Mouse (Mus musculus): ENCODE results near the gene Stox2.

Stox2 gene

GRCm38 (mm10) chr8:47242207-47243004 is 203.8 kb downstream of the Stox2 start:
- peak; percentile 86 for DNase-seq (ENCODE audit: low spot score)

- DNase-seq (ENCODE audit: low spot score), result no peak
These were observed 204.6 kb downstream of the Stox2 start for GRCm38 (mm10) chr8:47241421-47242078.

GRCm38 (mm10) chr8:47240871-47241270 is 205.3 kb downstream of the Stox2 start:
- no peak for DNase-seq (ENCODE audit: low spot score)

DNA sequence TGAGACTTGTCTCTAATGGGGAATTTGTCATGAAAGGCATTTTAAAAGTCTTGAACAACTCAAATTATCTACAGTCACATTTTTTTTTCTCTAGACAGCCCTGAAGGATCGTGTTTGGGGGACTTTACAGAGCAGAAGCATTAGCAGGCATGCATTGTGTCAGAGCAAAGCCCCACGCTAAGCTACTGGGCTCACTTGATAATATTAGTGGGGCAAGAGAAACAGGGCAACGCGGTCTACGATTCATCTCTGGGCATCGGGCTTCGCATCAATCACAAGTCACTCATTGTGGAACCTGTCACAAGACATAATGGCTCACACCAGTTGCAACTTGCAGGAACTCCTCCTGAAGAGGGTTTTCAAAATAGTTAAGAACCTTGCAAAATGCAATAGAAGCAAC is 205.9 kb downstream of the Stox2 start:
- no peak for DNase-seq (ENCODE audit: low spot score)

DNA sequence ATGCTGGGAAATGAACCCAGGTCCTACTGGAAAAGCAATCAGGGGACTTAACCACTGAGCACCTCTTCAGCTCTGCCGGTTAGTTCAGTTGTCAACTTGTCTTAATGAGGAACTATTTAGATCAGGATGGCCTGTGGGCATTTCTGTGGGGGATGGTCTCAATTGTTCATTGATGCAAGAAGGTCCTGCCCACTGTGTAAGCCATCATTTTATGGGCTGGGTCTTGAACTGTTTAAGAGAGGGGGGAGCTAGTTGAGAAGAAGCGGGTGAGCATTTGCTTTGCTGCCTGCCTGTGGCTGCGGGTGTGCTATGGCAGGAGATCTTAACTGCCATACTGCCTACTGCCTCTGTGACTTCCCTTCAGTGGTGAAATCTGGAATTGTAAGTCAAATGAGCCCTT is 214.1 kb downstream of the Stox2 start:
- DNase-seq (ENCODE audit: low spot score), result no peak

GRCm38 (mm10) chr8:47230057-47230456 is 216.1 kb downstream of the Stox2 start:
- DNase-seq (ENCODE audit: low spot score), result no peak

DNA sequence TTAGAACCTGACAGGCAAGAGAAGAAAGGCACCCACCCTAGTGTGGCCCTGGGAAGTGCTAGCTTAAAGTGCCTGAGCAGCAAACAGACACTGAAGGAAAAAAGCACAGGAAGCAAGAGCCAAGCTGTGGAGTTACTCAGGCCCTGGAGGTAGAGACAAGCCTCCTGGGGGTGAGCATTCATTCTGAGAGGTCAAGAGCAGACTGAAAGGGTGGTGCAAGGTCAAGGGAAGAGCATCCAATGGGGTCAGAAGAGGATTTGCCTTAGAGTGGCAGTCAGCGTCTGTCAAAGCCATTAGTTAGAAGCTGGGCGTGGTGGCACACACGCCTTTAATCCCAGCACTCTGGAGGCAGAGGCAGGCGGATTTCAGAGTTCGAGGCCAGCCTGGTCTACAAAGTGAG is 224.3 kb downstream of the Stox2 start:
- DNase-seq (ENCODE audit: low spot score), result no peak

DNA sequence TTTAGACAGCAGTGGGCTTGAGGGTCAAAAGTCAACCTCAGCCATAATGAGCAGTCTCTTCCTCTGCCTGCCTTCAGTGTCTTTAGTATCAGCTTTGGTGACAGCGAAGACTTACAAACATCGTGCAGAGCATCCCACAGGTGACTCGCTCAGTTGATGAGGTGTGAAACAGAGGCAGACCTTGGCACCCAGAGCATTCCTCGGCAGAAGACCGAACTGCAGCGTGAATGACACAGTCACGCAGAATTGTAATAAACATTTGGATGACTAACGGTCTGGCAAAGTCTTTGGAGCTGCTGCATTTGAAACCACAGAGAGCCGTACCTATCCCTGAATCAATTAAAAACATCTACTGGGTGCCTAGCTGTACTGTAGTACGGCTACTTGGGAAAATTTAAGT is 225.0 kb downstream of the Stox2 start:
- DNase-seq (ENCODE audit: low spot score), result no peak

DNA sequence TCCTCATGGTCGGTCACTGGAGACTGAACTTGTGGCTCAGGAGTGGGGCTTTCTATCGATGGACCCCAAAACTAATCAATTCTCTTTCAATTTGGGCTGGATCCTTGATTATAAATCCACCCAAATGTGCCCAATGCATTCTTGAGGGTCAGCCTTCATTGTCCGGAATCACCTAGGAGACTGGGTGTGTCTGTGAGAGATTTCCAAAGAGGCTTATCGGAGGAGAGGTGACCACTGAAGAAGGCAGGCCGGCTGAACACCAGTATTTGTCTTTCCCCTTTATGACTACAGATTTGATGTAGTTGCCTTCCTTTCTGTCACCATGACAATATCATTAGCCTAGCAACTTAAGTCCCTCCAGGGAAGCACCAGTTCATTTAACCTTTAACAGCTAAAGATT is 225.8 kb downstream of the Stox2 start:
- no peak for DNase-seq (ENCODE audit: low spot score)

DNA sequence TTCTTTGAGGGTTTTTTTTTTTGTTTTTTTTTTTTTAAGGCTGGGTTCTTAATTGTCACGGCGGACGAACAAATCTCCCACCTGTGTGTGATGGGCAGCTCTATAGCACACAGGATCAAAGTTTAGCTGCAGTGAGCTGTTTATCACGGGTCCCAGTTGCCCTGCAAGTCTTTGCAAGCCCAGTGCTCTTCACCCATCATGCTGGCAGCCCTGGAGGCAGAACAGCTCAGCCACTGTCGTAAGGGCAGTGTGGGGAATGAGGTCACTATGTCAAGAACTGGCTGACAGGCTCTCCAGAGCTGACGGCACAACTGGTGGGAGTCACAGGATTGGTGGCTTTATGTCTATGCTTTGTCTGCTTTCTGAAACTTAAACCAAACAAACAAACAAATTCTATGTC is 227.6 kb downstream of the Stox2 start:
- DNase-seq (ENCODE audit: low spot score), result no peak

DNA sequence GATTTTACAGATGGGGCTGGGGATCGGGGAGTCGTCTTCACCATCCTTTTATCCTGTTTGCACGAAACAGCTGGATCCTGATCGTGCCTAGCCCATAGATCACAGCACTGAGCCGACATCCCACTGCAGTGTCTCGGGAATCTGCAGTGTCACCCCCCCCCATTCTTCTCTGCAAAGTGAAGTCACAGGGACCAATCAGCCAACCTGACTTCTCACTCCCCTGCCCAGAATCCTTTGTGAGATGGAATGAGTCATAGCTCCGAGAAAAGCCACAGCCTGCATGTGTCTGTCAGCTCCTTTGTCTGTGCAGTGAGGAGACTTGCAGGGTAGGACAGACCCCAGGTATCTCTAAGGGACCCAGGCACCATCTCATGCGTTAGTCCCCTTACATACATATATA is 228.1 kb downstream of the Stox2 start:
- DNase-seq (ENCODE audit: low spot score), result peak; percentile 38

DNA sequence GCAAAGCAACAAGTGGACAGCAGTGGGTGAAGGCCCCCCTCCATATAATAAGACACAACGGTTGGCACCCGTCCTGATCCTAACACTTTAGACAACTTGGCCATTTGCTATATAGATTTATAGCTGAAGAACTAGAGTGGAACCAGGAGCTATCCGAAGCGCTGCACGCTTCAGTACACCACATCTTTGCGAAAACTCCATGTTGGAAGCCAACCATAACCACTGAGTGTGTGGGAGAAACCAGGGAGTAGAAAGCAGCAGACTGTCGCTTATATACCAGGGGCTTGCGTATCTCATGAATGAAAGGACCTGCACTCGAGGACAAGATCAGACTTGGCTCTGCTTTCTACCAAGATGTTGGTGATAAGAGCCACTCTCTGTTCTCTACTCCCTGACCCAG is 234.0 kb downstream of the Stox2 start:
- no peak for DNase-seq (ENCODE audit: low spot score)

DNA sequence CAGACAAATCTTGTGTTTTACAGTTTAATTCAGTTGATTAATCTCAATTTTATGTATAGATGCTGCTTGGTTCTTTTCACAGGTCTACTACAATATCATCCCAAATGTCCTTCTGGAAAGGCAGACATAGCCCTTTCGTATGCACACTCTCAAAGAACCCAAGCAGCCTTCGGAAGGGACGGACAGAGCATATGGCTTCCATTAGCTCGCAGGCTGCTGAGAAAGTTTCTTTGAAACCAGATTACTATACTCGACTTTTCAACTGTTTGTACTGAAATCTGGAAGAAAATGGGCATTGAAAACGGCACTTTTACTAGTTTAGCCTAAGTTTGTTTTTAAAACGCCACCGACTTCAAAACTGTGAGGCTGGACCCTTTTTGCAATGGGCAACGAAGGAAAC is 234.9 kb downstream of the Stox2 start:
- no peak for DNase-seq (ENCODE audit: low spot score)

DNA sequence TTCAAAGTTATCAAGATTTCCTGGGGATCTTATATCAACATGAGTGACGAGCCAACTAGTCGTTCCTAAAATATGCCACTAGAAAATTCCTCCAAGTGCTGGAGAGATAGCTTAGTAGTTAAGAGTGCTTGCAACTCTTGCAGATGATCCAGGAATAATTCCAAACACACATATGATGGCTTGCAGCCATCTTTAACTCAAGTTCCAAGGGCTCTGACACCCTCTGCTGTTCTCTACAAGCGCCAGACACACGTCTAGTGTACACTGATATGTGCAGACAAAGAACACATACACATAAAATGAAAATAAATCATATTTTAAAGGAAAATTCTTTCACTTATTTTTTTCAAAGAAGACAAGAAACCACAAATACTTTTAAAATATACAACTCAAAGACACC is 237.9 kb downstream of the Stox2 start:
- no peak for DNase-seq (ENCODE audit: low spot score)

GRCm38 (mm10) chr8:47206640-47207237 is 239.4 kb downstream of the Stox2 start:
- no peak for DNase-seq (ENCODE audit: low spot score)

DNA sequence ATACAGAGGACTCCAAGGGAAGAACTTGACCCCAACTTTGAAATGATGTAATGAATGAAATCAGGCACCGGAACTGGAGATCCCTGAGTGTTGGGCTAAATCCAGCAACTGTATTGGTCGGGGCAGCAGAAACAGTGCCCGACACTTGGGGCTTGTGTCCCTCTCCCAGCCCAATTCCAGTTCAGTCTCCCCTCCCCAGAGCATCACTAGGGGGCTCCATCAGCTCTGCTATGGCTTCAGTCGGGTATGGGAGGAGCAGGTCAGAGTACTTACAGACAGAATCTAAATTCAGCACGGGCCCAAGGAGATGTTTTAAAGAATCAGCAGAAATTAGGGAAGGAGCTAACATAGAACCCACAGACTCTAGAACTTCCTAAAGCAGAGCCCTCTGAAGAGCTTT is 240.7 kb downstream of the Stox2 start:
- DNase-seq (ENCODE audit: low spot score), result no peak

DNA sequence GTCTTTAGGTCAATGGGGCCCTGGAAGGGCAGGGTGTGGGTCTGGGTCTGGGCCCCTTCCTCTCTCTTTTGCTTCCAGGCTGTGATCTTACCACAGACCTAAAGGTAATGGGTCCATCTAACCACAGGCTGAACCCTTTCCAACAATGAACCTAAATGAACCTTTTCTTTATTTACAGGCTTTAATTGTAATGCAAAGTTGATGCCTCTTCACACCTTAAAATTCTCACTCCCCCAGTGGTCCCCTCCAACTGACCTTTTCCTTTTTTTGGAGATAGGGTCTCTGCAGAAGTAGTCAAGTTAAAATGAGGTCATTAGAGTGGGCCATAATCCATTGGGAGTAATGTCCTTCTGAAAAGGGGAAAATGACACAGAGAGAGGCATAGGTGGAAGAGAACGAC is 249.8 kb downstream of the Stox2 start:
- DNase-seq (ENCODE audit: low spot score), result no peak

DNA sequence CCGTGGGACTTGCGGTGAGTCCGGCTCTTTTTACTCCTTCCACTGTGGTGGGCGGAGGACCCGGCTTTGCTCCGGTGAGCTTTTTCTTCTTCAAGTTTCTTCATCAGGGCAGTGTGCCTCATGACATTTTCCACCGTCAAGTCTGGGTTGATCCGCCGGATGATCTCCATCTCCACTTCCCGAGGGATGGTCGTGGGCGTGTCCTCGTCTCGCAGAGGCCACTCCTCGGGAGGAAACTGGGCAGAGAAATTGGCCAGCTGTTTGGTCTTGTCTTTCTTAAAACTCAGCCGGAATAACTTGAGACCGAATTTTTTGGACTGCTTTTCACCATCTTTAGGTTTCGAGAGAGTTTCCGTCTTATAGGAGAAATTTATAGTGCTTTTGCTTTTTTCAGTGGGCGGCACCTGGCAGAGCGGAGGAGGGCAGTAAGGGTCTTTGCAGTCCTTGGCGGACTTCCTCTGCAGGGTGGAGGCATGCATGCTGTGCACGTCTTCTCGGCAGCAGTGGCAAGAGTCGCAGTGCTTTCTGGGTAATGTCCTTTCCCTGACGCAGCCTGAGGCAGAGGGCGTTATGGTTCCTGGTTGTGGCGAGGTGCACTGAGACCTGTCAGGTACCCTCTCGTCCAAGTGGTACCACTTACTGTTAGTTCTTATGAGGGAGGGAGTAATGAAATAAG is 252.7 kb downstream of the Stox2 start:
- no peak for DNase-seq (ENCODE audit: low spot score)

GRCm38 (mm10) chr8:47191444-47192365 is 254.5 kb downstream of the Stox2 start:
- DNase-seq (ENCODE audit: low spot score), result no peak

- no peak for DNase-seq (ENCODE audit: low spot score)
These were observed 260.8 kb downstream of the Stox2 start for GRCm38 (mm10) chr8:47185396-47185795.

- DNase-seq (ENCODE audit: low spot score), result no peak
These were observed 263.2 kb downstream of the Stox2 start for GRCm38 (mm10) chr8:47182771-47183558.

All from left cerebral cortex, adult 11 months (tissue).